Mouse (Mus musculus) lung, adult 2 months (tissue): ENCODE results near the gene Krt80. TPM values are rescaled to one million over a fixed set of nuclear protein-coding genes. Genes with fewer than 3 reads are reported as not detected.

Source experiments
- DNase-seq: peaks from one replicate; pipeline ENCODE4 v3.0.0; 2022
- H3K4me1 ChIP-seq: fragments of 200-500 bp; 2 replicates; pipeline ENCODE4 v1.6.1; 2011; ENCODE audit warnings: low read length; ENCODE audit not compliant: control insufficient read depth, insufficient read depth
- H3K4me3 ChIP-seq: fragments of 200-500 bp; replicated peaks from 2 replicates; pipeline ENCODE3; 2011; ENCODE audit warnings: low read depth, mild to moderate bottlenecking, control low read depth, low read length; ENCODE audit errors: extremely low read depth
- CTCF ChIP-seq: fragments of 200-500 bp; IDR thresholded peaks from 2 replicates; pipeline ENCODE4 v1.5.1; 2011; ENCODE audit warnings: mild to moderate bottlenecking, low read length, control low read depth; ENCODE audit not compliant: insufficient read depth
- POLR2A ChIP-seq: fragments of 200-500 bp; IDR thresholded peaks from 2 replicates; pipeline ENCODE4 v1.6.1; 2011; ENCODE audit warnings: low read depth, mild to moderate bottlenecking, control low read depth, low read length, borderline replicate concordance; ENCODE audit errors: extremely low read depth
- WGBS: fragments of 180-500 bp; shearing (Covaris S2); methylation state at CpG from one replicate; pipeline ENCODE4 v1.1.7; 2018; 5-methylcytosine and 5-hydroxymethylcytosine counted together
- polyA plus RNA-seq: library from polyadenylated mRNA; depleted of rRNA; stranded (reverse); fragments of >200 nt; gene quantifications from 2 replicates; pipeline ENCODE4 v1.2.3, GENCODE M21; 2012

Gene Krt80
- polyA plus RNA-seq, 1 experiment: 155 TPM

GRCm38 (mm10) chr15:101396466-101396865 is 26.5 kb upstream of the Krt80 start:
- TF ChIP-seq POLR2A (no peak), CTCF (no peak)
- Histone ChIP-seq H3K4me3 (no peak overlapping the region), H3K4me1 (no peaks in the 10 kb centered on the region; the same call in 1 of the 2 replicates)
- WGBS: 48% methylated on average over 7 of the region's 7 CpGs
- no peak for DNase-seq

DNA sequence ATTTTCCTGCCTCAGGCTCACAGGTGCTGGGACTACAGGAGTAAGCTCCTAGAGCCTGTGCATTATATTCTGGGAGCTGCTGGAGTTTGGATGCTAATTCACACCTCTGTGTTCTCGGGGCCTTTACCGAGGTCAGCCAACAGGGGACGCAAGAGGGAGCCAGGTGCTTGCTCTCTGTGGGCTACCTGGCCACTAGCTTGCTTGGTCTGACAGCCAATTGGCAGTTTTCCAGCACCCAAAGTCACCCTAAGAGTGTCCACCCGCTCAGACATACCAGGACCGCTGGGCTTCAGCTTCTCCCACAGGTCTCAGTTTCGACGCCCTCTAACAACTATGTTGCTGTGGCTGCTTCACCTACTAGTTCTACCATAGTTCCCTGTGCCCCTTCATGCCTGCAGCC is 24.9 kb upstream of the Krt80 start:
- WGBS: 68% methylated on average over 7 of the region's 7 CpGs
- TF ChIP-seq POLR2A (no peak), CTCF (peak; percentile 36; the same call in 1 of the 2 replicates)

GRCm38 (mm10) chr15:101392251-101392650 is 22.3 kb upstream of the Krt80 start:
- Histone ChIP-seq H3K4me3 (no peak overlapping the region), H3K4me1 (peaks cover 9% of the 10 kb centered on the region)
- DNase-seq: no peak
- 82% methylated on average over 5 of the region's 5 CpGs for WGBS
- TF ChIP-seq CTCF: no peak
- TF ChIP-seq POLR2A: no peak

More for the DNA sequence above, 24.9 kb upstream of the Krt80 start:
- H3K4me1 ChIP-seq: no peaks in the 10 kb centered on the region; the same call in 1 of the 2 replicates
- no peak overlapping the region for H3K4me3 ChIP-seq
- no peak for DNase-seq

DNA sequence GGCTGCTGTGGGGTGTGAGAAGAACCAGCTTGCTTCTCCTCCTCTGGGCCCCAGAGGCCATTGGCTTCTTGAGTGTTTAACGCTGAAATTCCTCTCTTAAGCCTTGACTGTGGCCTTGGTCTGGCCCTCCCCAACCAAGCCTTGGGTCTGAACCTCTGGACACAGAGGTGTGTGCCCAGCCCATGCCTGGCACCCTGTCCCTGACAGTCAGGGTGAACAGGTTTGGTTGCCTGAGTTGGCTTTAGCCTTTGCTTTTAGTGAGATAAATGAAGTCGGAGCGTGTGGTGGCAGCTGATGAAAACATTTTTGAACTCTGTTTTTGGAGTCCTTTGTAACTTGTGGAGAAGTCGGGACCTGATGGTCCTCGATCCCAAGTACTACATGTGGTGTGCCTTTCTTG is 20.2 kb upstream of the Krt80 start:
- no peak for TF ChIP-seq CTCF
- TF ChIP-seq POLR2A: no peak
- no peak overlapping the region for H3K4me3 ChIP-seq
- H3K4me1 ChIP-seq: peaks cover 9% of the 10 kb centered on the region
- no peak for DNase-seq
- WGBS: 82% methylated on average over 5 of the region's 5 CpGs

GRCm38 (mm10) chr15:101388034-101388541 is 18.1 kb upstream of the Krt80 start:
- WGBS: 10% methylated on average over 5 of the region's 5 CpGs
- DNase-seq: peak; percentile 50
- no peak overlapping the region for H3K4me3 ChIP-seq
- peaks cover 9% of the 10 kb centered on the region; the same call in 1 of the 2 replicates for H3K4me1 ChIP-seq
- TF ChIP-seq CTCF (peak; percentile 65), POLR2A (no peak)

DNA sequence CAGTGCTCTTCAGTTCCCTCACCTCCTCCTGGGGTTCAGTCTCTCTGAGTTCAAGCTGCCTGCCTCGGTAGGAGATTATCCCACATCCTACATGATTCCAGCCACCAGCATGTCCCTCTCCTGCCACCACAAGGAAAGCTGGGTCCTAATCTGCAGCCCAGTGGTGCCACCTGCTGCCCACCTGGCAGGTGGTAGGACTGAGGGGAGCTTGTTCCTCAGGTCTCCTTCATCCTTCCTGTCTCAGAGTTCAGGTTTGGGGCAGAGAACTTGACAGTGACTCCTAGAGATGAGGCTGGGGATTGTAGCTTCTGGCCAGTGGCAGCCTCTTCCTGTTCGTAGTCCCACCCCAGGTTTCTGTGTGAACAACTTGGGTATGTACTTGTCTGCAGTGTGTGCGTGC is 17.2 kb upstream of the Krt80 start:
- peak; percentile 66 for DNase-seq
- Histone ChIP-seq H3K4me3 (no peak overlapping the region), H3K4me1 (peaks cover 9% of the 10 kb centered on the region; the same call in 1 of the 2 replicates)
- 64% methylated on average over 3 of the region's 3 CpGs for WGBS
- peak; percentile 81 for TF ChIP-seq CTCF
- no peak for TF ChIP-seq POLR2A

GRCm38 (mm10) chr15:101385064-101385463 is 15.1 kb upstream of the Krt80 start:
- no peak for TF ChIP-seq POLR2A
- TF ChIP-seq CTCF: no peak
- WGBS: 69% methylated on average over 6 of the region's 6 CpGs
- DNase-seq: no peak
- Histone ChIP-seq H3K4me3 (no peak overlapping the region), H3K4me1 (peaks cover 23% of the 10 kb centered on the region)

- peaks cover 23% of the 10 kb centered on the region for H3K4me1 ChIP-seq
- no peak for DNase-seq
- no peak overlapping the region for H3K4me3 ChIP-seq
- whole genome bisulfite sequencing: 78% methylated on average over 7 of the region's 7 CpGs
- TF ChIP-seq CTCF: no peak
- TF ChIP-seq POLR2A: no peak
These were observed 14.6 kb upstream of the Krt80 start for GRCm38 (mm10) chr15:101384610-101385009.

- H3K4me3 ChIP-seq: no peak overlapping the region
- WGBS: 85% methylated on average over 11 of the region's 11 CpGs
- no peak for DNase-seq
- peaks cover 18% of the 10 kb centered on the region for H3K4me1 ChIP-seq
- TF ChIP-seq CTCF: no peak
These were observed 12.8 kb upstream of the Krt80 start for GRCm38 (mm10) chr15:101382811-101383210.

- no peak for DNase-seq
- Histone ChIP-seq H3K4me1 (peaks cover 19% of the 10 kb centered on the region), H3K4me3 (no peak overlapping the region)
- TF ChIP-seq POLR2A: 0 out of 2 replicates have a peak, but pooled peaks have one; percentile 12
- TF ChIP-seq CTCF: no peak
- WGBS: 17% methylated on average over 9 of the region's 9 CpGs
These were observed 11.8 kb upstream of the Krt80 start for GRCm38 (mm10) chr15:101381758-101382157.

- Histone ChIP-seq H3K4me1 (peaks cover 31% of the 10 kb centered on the region), H3K4me3 (no peak overlapping the region)
- no peak for DNase-seq
- 88% methylated on average over 5 of the region's 5 CpGs for WGBS
- no peak for TF ChIP-seq CTCF
- no peak for TF ChIP-seq POLR2A
These were observed 8.7 kb upstream of the Krt80 start for GRCm38 (mm10) chr15:101378646-101379045.
